Mouse (Mus musculus): ENCODE data around the gene Tnfsf13. TPM values are rescaled to one million over a fixed set of nuclear protein-coding genes. Genes with fewer than 3 reads are reported as not detected.
"Not testable (repeated sequence)": the region's sequence is repeated elsewhere in the genome, so short reads cannot be mapped to it uniquely, and the experiment has no call there.

Tnfsf13 gene
- total RNA-seq, 2 experiments from 2014 or later, result 0.39 to 0.92 TPM

- intact Hi-C loops (cut with DNase I), result loop anchor here (5.0 kb wide), 1 partner anchor 45 kb away; no protein-coding TSS in a partner anchor
- DNase-seq, result peak; percentile 79 to 81
Observed at GRCm38 (mm10) chr11:69706775-69707479, 21.3 kb upstream of the Tnfsf13 start.

GRCm38 (mm10) chr11:69704613-69705010 is 19.0 kb upstream of the Tnfsf13 start:
- no peak for DNase-seq
- intact Hi-C loops (cut with DNase I), result loop anchor here (5.0 kb wide), 1 partner anchor 48 kb away; no protein-coding TSS in a partner anchor

DNA sequence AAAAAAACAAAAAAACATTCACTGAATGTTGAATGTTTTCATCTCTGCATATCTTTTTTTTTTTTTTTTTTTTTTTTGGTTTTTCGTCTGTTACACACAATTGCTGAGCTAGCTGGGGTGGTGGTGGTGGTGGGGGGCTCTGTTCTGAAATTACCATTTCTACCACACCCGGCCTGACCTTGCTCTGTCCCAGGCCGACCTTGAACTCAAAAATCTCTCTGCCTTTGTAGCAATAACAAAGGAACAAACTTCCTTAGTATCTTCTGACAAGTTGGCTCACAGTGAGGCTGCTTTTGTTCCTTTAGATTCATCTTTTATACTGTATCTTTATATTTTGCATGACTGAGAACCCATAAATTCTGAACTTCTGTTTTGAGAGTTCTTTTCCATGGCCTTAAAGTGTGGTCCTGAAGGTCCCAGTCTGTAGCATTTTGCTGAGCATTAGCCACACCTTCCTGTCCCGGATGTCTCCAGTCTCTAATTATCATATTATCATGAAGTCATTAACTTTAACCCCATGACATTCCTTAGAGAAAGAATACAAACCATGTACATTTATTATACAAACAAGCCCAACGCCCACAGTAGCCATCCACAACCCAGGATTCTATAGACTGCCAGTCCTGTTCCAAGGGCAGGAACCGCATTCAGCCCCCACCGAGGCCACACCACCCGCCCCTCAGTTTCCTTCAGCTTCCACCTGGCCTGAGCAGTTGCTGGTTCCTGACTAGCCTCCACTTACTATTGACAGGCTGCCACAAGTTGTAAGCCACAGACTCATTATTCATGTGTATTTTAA is 18.4 kb upstream of the Tnfsf13 start:
- DNase-seq, result no peak
- intact Hi-C loops (cut with DNase I), result no loop called here

GRCm38 (mm10) chr11:69703381-69703780 is 17.8 kb upstream of the Tnfsf13 start:
- DNase-seq; intact Hi-C loops (cut with DNase I): not testable (repeated sequence)

- DNase-seq; intact Hi-C loops (cut with DNase I): not testable (repeated sequence)
Observed at GRCm38 (mm10) chr11:69702886-69703285, 17.3 kb upstream of the Tnfsf13 start.

- DNase-seq, result no peak
- intact Hi-C loops (cut with DNase I), result no loop called here
Observed at GRCm38 (mm10) chr11:69699595-69699994, 14.0 kb upstream of the Tnfsf13 start.

- no peak for DNase-seq
- intact Hi-C loops (cut with DNase I), result no loop called here
Observed at GRCm38 (mm10) chr11:69698574-69698973, 13.0 kb upstream of the Tnfsf13 start.

DNA sequence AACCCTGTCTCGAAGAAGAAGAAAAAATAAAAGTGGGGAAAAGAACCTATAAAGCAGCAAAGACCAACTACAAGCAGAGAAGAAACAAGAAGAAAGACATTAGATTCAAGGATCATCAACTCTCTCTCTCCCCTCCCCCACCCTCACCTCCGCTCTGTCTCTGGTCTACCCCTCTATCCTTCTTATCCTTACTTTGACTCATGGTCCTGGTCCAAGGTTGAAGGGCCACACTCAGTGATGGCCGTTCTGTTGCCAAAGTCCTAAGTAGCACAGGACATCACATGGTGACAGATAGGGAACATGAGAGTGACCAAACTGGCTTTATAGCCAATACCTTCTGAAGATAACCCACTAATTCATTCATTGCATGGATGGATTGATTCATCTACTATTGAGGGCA is 11.8 kb upstream of the Tnfsf13 start:
- DNase-seq, result no peak
- intact Hi-C loops (cut with DNase I), result no loop called here

GRCm38 (mm10) chr11:69695361-69696181 is 10.0 kb upstream of the Tnfsf13 start, which contains the start of the genes Tnfsf12 and Tnfsfm13:
Tnfsf12 (minus strand) TSS chr11:69695849.
Tnfsfm13 (minus strand) TSS chr11:69696098.
- intact Hi-C loops (cut with DNase I), result no loop called here
- peak; percentile 73 to 85 for DNase-seq

DNA sequence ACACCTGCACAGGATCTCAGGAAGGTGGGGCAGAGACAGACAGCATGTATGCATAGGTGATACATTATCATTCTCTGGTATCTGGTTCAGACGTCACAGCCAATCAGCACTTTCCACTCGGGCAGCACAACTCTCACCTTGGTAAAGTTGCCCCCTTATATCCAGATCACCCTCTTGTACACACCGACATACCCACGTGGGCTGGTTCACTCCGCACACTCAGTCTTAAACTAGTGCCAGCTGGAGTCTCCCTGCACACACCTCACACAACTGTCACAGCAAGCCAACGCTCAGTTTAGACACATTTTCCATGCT is 9.4 kb upstream of the Tnfsf13 start:
- intact Hi-C loops (cut with DNase I), result no loop called here
- no peak for DNase-seq

- intact Hi-C loops (cut with DNase I), result no loop called here
- no peak for DNase-seq
Observed at GRCm38 (mm10) chr11:69693421-69693965, 7.9 kb upstream of the Tnfsf13 start.

DNA sequence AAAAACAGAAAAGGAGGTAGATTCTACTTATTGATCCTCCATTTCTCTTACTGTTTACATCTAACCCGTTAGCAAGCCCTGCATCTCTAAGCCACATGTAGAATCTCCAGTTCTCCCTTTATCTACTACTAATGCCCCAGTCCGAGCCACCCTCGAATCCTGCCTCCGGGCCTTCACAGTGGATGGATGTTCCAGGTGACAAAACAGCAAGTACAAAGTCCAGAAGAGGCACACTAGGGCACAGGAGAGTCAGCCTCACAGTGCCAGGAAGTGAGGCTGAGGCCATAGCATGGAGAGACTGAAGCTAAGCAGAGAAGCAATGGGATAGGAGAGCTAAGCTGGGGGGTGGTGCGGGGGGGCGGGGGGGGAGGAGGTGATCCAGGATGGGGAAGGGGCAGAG is 7.3 kb upstream of the Tnfsf13 start:
- no peak for DNase-seq
- intact Hi-C loops (cut with DNase I), result no loop called here

GRCm38 (mm10) chr11:69692196-69692811 is 6.7 kb upstream of the Tnfsf13 start:
- no peak for DNase-seq
- intact Hi-C loops (cut with DNase I), result no loop called here

DNA sequence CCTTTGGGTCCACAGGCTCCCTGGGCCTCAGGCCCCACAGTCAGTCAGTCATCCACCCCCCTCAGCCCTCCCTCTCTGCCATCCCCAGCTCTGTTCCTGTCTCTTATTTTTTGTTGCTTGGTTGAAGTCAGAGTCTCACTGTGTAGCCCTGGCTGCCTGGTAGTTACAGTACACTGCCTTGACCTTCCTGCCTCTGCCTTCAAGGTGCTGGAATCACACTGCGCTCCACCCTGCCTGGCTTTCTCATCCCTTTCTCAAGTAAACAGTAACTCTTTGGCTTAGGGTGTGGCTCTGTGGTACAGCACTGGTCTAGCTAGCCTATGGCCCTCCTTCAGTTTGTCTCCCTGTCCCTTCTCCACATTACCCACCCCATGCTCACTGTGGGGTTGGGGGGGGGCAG is 4.3 kb upstream of the Tnfsf13 start:
- intact Hi-C loops (cut with DNase I), result no loop called here
- no peak for DNase-seq

GRCm38 (mm10) chr11:69687061-69687460 is 1.5 kb upstream of the Tnfsf13 start:
- DNase-seq, result no peak
- intact Hi-C loops (cut with DNase I), result no loop called here

- DNase-seq, result peak; percentile 88 to 92
- intact Hi-C loops (cut with DNase I), result no loop called here
Observed at GRCm38 (mm10) chr11:69686377-69686776, 793 bp upstream of the Tnfsf13 start.

DNA sequence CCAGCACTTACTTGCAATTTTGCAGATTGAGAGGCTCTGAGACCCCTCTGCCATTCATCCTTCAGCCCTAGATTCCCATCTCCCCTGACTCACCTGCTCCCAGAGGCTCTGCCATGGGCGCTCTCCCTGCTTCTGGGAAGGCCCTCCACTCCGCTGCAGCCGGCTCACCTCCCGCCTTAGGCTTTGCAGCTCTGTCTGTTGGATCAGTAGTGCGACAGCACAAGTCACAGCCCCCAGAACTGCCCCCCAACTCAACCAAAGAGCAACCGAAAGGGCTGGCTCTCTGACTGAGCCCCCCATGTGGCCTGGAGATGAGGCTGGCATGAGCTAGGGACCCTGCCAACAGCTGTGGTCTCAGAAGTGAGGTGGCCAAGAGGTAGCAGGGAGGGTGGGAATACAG is 648 bp downstream of the Tnfsf13 start:
- no peak for DNase-seq
- intact Hi-C loops (cut with DNase I), result loop anchor here (5.0 kb wide), 1 partner anchor 32 kb away; no protein-coding TSS in a partner anchor

- no peak for DNase-seq
- intact Hi-C loops (cut with DNase I), result loop anchor here (5.0 kb wide), 1 partner anchor 33 kb away; no protein-coding TSS in a partner anchor
Observed at GRCm38 (mm10) chr11:69684128-69684745, 1.3 kb downstream of the Tnfsf13 start.

DNA sequence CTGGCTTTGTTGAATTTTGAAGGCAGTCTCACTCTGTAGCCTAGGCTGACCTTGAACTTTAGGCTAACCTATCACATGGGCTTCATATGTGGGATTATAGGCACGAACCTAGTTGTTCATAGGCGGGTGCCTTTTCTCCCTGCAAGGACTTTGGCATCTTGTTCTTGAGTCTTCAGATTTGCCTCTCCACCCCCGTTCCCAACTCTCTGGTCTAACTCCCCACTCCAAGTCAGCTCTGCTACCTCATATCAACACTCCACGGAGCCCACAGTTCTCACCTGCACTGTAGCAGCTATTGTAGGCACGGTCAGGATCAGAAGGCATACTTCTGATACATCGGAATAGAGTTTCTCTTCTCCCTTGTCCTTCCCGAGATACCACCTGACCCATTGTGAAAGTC is 2.0 kb downstream of the Tnfsf13 start:
- DNase-seq, result no peak
- intact Hi-C loops (cut with DNase I), result loop anchor here (2.0 to 5.0 kb wide), 3 partner anchors 34 to 561 kb away; partner anchors contain the start of gene 9130213A22Rik

Measured in gastrocnemius, postnatal 36 days (tissue).